Mouse (Mus musculus) heart, embryonic 13.5 days (tissue): Measurements from ENCODE around the gene B4galt3. TPM values are rescaled to one million over a fixed set of nuclear protein-coding genes. Genes with fewer than 3 reads are reported as not detected.
A peak's percentile ranks its signal among the peaks of the same experiment; 100 is the strongest.
"Not testable (repeated sequence)": the region's sequence is repeated elsewhere in the genome, so short reads cannot be mapped to it uniquely, and the experiment has no call there.

Experiments used
- ATAC-seq: fragments of 200-750 bp; cut with Nextera tagmentation; 2 replicates; pipeline ENCODE4 v1.8.0; 2017; ENCODE audit warnings: moderate TSS enrichment; ENCODE audit not compliant: insufficient number of reproducible peaks, low FRiP score, low TSS enrichment; ENCODE audit errors: extremely low read depth
- H3K27ac ChIP-seq: fragments of 300-500 bp; sonication (generic); replicated peaks from 2 replicates; pipeline ENCODE4 v1.5.1; 2015; ENCODE audit warnings: moderate library complexity, mild to moderate bottlenecking, inconsistent platforms
- H3K27me3 ChIP-seq: fragments of 300-500 bp; sonication (generic); replicated peaks from 2 replicates; pipeline ENCODE4 v1.6.1; 2015; ENCODE audit warnings: mild to moderate bottlenecking, inconsistent platforms
- H3K36me3 ChIP-seq: fragments of 300-500 bp; sonication (generic); 2 replicates; pipeline ENCODE4 v1.6.1; 2015; ENCODE audit warnings: mild to moderate bottlenecking, inconsistent platforms
- H3K4me1 ChIP-seq: fragments of 300-500 bp; sonication (generic); 2 replicates; pipeline ENCODE4 v1.6.1; 2015; ENCODE audit warnings: inconsistent platforms
- H3K4me2 ChIP-seq: fragments of 300-500 bp; sonication (generic); 2 replicates; pipeline ENCODE4 v1.6.1; 2015; ENCODE audit warnings: inconsistent platforms, mild to moderate bottlenecking, moderate library complexity
- H3K4me3 ChIP-seq: fragments of 300-500 bp; sonication (generic); 2 replicates; pipeline ENCODE4 v1.5.1; 2015; ENCODE audit warnings: moderate library complexity, mild to moderate bottlenecking, inconsistent platforms
- H3K9ac ChIP-seq: fragments of 300-500 bp; sonication (generic); 2 replicates; pipeline ENCODE4 v1.6.1; 2015; ENCODE audit warnings: inconsistent platforms, mild to moderate bottlenecking, moderate library complexity
- H3K9me3 ChIP-seq: fragments of 300-500 bp; sonication (generic); 2 replicates; pipeline ENCODE4 v1.6.1; 2016; ENCODE audit warnings: inconsistent platforms
- WGBS: fragments of 180-500 bp; shearing (Covaris S2); methylation state at CpG from one replicate; pipeline ENCODE4 v1.1.7; 2015; ENCODE audit warnings: mixed read lengths; 5-methylcytosine and 5-hydroxymethylcytosine counted together
- polyA plus RNA-seq: library from polyadenylated mRNA; unstranded; fragments of >200 nt; fragmentation: Nextera tagmentation; extraction: Ambion mirVana; gene quantifications from 2 replicates; pipeline ENCODE4 v1.2.1, GENCODE M21; 2015

B4galt3 gene
- polyA plus RNA-seq, 1 experiment from 2014 or later: 54.6 TPM

GRCm38 (mm10) chr1:171241952-171242351, 28.2 kb upstream of the B4galt3 start:
- H3K4me3 ChIP-seq, H3K27ac ChIP-seq, H3K9me3 ChIP-seq, H3K9ac ChIP-seq, H3K4me2 ChIP-seq, H3K27me3 ChIP-seq, ATAC-seq: not testable (repeated sequence)
- WGBS: 88% methylated on average over 12 of the region's 12 CpGs
- H3K36me3 ChIP-seq: peaks cover 87% of the 10 kb centered on the region
- peaks cover 20% of the 10 kb centered on the region for H3K4me1 ChIP-seq

DNA sequence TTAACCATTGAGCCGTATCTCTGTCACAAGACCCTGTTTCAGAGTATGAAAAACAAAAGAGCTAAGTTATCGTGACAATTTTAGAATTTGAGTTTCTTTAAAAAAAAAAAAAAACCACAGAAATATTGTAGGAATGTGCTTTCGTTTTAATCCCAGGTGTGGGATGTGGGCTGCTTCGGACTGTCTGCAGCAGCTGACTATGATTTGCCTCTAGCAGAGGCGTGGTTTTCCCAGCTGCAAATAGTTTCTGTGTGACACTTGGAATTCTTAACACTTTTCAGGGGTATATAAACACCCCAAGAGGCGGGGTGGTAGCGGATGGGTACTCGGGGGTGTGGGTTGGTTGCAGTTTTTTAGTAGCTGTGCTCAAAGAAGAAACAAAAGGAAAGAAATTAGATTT, 24.8 kb upstream of the B4galt3 start:
- WGBS: 80% methylated on average over 8 of the region's 8 CpGs
- H3K4me2 ChIP-seq: peak overlapping the region; percentile 84
- H3K4me3 ChIP-seq: peak overlapping the region; percentile 83; the same call in 1 of the 2 replicates
- no peaks in the 10 kb centered on the region for H3K9me3 ChIP-seq
- peak overlapping the region; percentile 95 for H3K9ac ChIP-seq
- H3K36me3 ChIP-seq: peaks cover 52% of the 10 kb centered on the region
- no peaks in the 10 kb centered on the region for H3K27me3 ChIP-seq
- no peak for ATAC-seq
- no peak overlapping the region for H3K27ac ChIP-seq
- H3K4me1 ChIP-seq: peaks cover 47% of the 10 kb centered on the region

DNA sequence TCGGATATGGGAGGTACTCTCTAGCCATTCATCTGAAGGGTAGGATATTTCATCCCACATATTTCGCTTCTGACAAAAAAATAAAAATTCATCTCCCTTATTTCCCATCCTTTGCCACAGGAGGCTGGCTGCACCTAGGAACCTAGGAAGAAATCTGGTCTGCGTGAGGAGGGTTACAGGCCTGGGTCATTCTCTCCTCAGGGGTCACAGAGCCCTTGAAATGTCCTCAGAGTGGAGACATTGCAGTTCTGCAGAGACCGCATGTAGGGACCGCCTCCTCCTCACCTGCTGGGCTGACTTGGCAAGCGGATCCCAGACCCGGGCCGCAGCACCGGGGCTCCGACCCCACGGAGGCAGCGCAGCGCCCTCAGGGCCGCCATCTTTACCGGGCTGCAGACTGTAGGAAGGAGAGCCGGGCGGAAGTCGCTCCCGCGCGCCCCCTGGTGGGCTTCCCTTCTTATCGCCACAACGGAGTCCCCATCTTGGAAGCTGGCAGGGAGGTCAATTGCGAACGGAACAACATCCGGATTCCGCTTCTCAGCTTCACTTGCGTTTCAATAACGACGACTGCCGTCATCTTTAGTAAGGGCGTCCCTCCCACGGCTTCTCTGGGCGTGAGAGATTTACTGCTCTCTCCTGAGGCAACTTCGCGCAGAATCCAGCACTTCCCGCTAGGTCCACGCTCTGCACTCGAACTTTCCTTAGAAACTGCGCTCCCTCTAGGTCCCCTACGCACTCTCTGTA, 23.2 kb upstream of the B4galt3 start:
- Histone ChIP-seq H3K4me1 (peaks cover 62% of the 10 kb centered on the region), H3K9ac (peak overlapping the region; percentile 95), H3K4me3 (peak overlapping the region; percentile 83), H3K27ac (peak overlapping the region; percentile 93), H3K36me3 (peaks cover 37% of the 10 kb centered on the region), H3K9me3 (no peaks in the 10 kb centered on the region), H3K4me2 (peak overlapping the region; percentile 84), H3K27me3 (0 out of 2 replicates have a peak, but pooled peaks cover 6% of the 10 kb centered on the region)
- under 1% methylated on average over 41 of the region's 41 CpGs for whole genome bisulfite sequencing
- ATAC-seq: peak; percentile 78

DNA sequence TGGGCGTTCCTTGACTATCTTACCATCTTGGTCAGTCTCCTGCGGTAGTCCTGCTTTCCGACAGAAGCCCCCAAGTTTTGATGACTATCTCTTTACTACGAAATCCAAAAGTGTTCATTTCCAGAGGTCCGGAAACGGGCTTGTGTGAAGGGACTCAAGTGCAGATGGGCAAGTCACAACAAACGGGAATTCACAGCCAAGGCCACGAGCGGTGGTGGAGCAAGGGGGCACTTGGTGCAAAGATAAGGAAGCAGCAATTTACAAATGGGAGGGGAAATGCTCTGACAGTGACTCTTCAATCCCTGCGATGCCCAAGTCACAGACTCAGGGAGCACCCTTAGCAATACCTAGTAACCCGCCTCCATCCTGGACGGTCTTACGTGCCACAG, 22.7 kb upstream of the B4galt3 start:
- H3K9ac ChIP-seq: peak overlapping the region; percentile 82
- peaks cover 67% of the 10 kb centered on the region for H3K4me1 ChIP-seq
- no peaks in the 10 kb centered on the region for H3K9me3 ChIP-seq
- ATAC-seq: no peak
- peak overlapping the region; percentile 83 for H3K4me3 ChIP-seq
- H3K36me3 ChIP-seq: peaks cover 32% of the 10 kb centered on the region
- H3K27ac ChIP-seq: peak overlapping the region; percentile 93
- 8% methylated on average over 13 of the region's 13 CpGs for WGBS
- 0 out of 2 replicates have a peak, but pooled peaks cover 6% of the 10 kb centered on the region for H3K27me3 ChIP-seq
- peak overlapping the region; percentile 84 for H3K4me2 ChIP-seq

DNA sequence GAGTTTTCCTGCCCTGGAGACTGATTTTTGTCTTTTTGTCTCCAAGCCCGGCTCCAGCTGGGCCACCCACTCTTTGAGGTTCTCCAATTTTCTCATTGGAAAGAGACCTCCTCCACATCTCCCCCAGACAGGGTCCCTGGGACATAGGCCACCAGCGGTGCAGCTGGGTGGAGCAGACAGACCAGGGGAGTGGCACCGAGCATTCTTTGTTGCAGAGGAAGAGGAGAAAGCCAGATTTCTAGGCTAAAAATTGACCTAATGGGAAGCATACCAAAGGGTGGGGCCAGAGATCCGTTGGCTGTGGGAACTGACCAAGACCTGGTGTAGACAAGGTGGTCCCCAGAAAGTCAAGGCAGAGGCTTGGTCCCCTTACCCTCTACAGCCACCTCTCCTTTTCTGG, 22.2 kb upstream of the B4galt3 start:
- peaks cover 27% of the 10 kb centered on the region for H3K36me3 ChIP-seq
- H3K27ac ChIP-seq: peak overlapping the region; percentile 93
- H3K4me1 ChIP-seq: peaks cover 71% of the 10 kb centered on the region
- H3K9me3 ChIP-seq: no peaks in the 10 kb centered on the region
- H3K9ac ChIP-seq: peak overlapping the region; percentile 82
- peak overlapping the region; percentile 84 for H3K4me2 ChIP-seq
- WGBS: 28% methylated on average over 4 of the region's 4 CpGs
- peak overlapping the region; percentile 83 for H3K4me3 ChIP-seq
- H3K27me3 ChIP-seq: peaks cover 8% of the 10 kb centered on the region; the same call in 1 of the 2 replicates
- ATAC-seq: no peak

- WGBS: 53% methylated on average over 3 of the region's 3 CpGs
- H3K27me3 ChIP-seq: peaks cover 10% of the 10 kb centered on the region; the same call in 1 of the 2 replicates
- H3K4me1 ChIP-seq: peaks cover 71% of the 10 kb centered on the region
- ATAC-seq: no peak
- H3K4me3 ChIP-seq: no peak overlapping the region
- peak overlapping the region; percentile 84; the same call in 1 of the 2 replicates for H3K4me2 ChIP-seq
- no peaks in the 10 kb centered on the region for H3K9me3 ChIP-seq
- no peak overlapping the region for H3K9ac ChIP-seq
- H3K27ac ChIP-seq: peak overlapping the region; percentile 93
- H3K36me3 ChIP-seq: peaks cover 20% of the 10 kb centered on the region
Measured at GRCm38 (mm10) chr1:171248386-171249226, 21.5 kb upstream of the B4galt3 start.

DNA sequence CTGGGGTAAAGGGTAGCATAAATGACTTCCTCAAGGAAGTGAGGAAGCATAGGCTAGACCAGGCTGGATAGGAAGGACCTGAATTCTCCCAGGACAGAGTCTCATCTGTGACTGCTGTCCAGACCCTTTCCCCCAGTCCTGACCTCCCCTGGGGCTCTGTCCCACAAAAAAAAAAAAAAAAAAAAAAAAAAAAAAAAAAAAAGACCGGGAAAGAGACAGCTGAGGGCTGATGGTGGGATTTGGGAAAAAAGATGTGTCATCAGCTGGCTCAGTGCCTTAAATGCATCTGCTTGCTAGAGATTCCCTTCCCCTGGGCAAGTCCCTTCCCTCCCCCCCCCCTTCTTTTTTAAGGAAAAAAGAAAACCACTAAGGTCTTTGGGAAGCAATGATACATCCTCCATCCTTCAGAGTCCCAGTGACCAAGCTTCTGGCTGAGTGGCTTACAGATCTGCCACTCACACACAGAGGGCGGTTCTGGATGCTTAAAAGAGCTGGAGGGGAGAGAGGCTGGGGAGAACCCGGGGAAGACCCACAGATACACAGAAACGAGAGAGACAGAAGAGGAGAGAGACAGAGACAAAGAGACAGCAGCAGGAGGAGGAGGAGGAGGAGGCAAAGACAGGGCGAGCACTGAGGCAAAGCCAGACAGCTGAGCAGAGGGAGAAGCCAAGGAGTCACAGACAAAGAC, 20.1 kb upstream of the B4galt3 start, which contains the start of gene Adamts4:
TSS of gene Adamts4 (plus strand) at position 509 of the 688 bp plus-strand sequence.
- no peaks in the 10 kb centered on the region for H3K9me3 ChIP-seq
- H3K4me3 ChIP-seq: peak within 1 kb of the TSS; percentile 42
- 22% methylated on average over 5 of the region's 5 CpGs for WGBS
- peak within 1 kb of the TSS; percentile 67 for H3K9ac ChIP-seq
- peaks cover 11% of the 10 kb centered on the region for H3K36me3 ChIP-seq
- peak within 1 kb of the TSS; percentile 93 for H3K27ac ChIP-seq
- peaks cover 63% of the 10 kb centered on the region for H3K4me1 ChIP-seq
- ATAC-seq: no peak
- H3K27me3 ChIP-seq: peaks cover 10% of the 10 kb centered on the region; the same call in 1 of the 2 replicates
- H3K4me2 ChIP-seq: peak within 1 kb of the TSS; percentile 59

DNA sequence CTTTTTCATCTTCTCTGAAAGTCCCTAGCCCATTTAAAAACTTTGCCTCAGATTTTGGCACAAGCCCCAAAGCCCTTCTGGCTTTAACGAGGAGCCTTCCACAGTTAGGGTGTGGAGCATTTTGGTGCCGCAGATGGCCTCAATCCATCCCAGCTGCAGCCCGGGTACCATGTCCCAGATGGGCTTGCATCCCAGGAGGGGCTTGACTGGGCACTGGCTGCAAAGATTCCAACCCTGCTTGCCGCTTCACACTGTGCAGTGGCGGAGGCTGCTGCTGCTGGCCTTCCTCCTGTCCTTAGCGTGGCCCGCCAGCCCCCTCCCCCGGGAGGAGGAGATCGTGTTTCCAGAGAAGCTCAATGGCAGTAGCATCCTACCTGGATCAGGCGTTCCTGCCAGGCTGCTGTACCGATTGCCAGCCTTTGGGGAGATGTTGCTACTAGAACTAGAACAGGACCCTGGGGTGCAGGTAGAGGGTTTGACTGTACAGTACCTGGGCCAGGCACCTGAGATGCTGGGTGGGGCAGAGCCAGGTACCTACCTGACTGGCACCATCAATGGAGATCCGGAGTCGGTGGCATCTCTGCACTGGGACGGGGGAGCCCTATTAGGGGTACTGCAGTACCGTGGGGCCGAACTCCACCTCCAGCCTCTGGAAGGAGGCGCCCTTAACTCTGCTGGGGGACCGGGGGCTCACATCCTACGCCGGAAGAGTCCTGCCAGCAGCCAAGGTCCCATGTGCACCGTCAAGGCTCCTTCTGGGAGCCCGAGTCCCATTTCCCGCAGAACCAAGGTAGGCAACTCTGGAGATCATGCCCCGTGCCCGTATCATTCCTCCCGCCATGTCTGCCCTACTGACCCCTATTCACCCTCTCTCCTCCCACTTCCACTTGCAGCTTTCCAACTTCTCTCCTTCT, 19.2 kb upstream of the B4galt3 start, which contains the start of gene Ndufs2:
TSS of gene Ndufs2 (minus strand) at position 709 of the 914 bp plus-strand sequence.
- Histone ChIP-seq H3K36me3 (0 out of 2 replicates have a peak, but pooled peaks cover 4% of the 10 kb centered on the region), H3K4me3 (peak within 1 kb of the TSS; percentile 42), H3K27me3 (peaks cover 10% of the 10 kb centered on the region; the same call in 1 of the 2 replicates), H3K4me2 (peak within 1 kb of the TSS; percentile 59), H3K4me1 (peaks cover 56% of the 10 kb centered on the region), H3K27ac (peak within 1 kb of the TSS; percentile 72), H3K9ac (peak within 1 kb of the TSS; percentile 67), H3K9me3 (no peaks in the 10 kb centered on the region)
- ATAC-seq: no peak
- WGBS: 22% methylated on average over 26 of the region's 26 CpGs

DNA sequence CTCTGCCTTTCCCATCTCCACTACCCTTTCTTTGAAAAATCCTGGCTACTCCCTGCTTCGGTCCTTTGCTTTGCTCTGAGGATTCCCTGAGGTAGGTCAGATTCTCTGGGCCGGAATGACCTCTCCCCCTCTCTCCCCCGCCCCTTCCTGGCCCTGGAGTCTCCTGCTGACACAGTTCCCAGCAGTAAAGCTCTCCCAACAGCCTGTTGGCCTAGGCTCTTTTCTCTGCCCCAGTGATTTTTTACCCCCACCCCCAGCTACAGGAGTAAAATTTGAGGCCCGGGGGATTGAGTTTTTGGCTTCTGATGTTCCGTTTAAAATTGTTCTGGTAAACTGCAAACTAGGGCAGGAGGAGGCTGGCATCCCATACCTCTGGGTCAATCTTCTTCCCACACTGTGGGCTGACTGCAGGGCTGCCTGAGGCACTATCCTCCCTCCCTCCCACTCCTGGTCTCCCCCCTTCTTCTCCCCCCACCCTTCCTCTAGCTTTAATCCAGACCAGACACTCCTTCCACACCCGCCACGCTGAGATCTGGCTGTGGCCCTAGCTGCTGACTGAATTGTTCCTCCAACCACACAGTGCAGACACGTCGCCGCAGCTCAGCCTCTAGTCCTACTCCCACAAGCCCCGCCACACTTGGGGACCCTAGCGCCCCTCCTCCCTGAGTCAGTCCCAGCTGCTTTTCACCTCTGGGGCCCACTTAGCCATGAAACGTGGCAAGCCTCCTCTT, 18.4 kb upstream of the B4galt3 start:
- H3K4me1 ChIP-seq: peaks cover 50% of the 10 kb centered on the region
- H3K4me3 ChIP-seq: peak overlapping the region; percentile 42
- H3K4me2 ChIP-seq: peak overlapping the region; percentile 59
- peaks cover 10% of the 10 kb centered on the region; the same call in 1 of the 2 replicates for H3K27me3 ChIP-seq
- H3K9me3 ChIP-seq: no peaks in the 10 kb centered on the region
- H3K36me3 ChIP-seq: 0 out of 2 replicates have a peak, but pooled peaks cover 4% of the 10 kb centered on the region
- ATAC-seq: no peak
- peak overlapping the region; percentile 72 for H3K27ac ChIP-seq
- peak overlapping the region; percentile 67 for H3K9ac ChIP-seq
- WGBS: 15% methylated on average over 13 of the region's 13 CpGs
